Mouse (Mus musculus): Measurements from ENCODE around the gene Gm45753. TPM values are rescaled to one million over a fixed set of nuclear protein-coding genes. Genes with fewer than 3 reads are reported as not detected.

Gm45753 gene
- total RNA-seq, 2 experiments from 2014 or later = not detected

Other genes starting within 250 kb of the Gm45753 start
- not detected for gene Mtnr1a, start 239.3 kb downstream of the Gm45753 start, total RNA-seq (2021)
- gene F11, start 46.4 kb downstream of the Gm45753 start, total RNA-seq (2021) = not detected
- gene Klkb1, start 13.6 kb downstream of the Gm45753 start, total RNA-seq (2021) = not detected
- gene Cyp4v3, start 24.8 kb upstream of the Gm45753 start, total RNA-seq (2021) = 1 to 10 TPM; 1.9 to 2.1 TPM
- gene Fam149a, start 73.8 kb upstream of the Gm45753 start, total RNA-seq (2021) = 1 to 10 TPM; 3.2 to 4.1 TPM
- gene Tlr3, start 102.6 kb upstream of the Gm45753 start, total RNA-seq (2021) = 1 to 10 TPM; 7.0 to 7.3 TPM
- gene Sorbs2, start 199.3 kb upstream of the Gm45753 start, total RNA-seq (2021) = 100 to 1,000 TPM; 572 to 611 TPM

Measured in heart, postnatal 25 days (tissue).